Mouse (Mus musculus) liver, adult 2 months (tissue): ENCODE results near the gene Dip2c. TPM values are rescaled to one million over a fixed set of nuclear protein-coding genes. Genes with fewer than 3 reads are reported as not detected.

ENCODE experiments used
- DNase-seq: peaks from one replicate; pipeline ENCODE4 v3.0.0-alpha.2; 2011; ENCODE audit warnings: low read depth, low spot score; ENCODE audit errors: extremely low read depth
- H3K27ac ChIP-seq: fragments of 200-500 bp; replicated peaks from 2 replicates; pipeline ENCODE4 v1.5.1; 2012; ENCODE audit warnings: low read depth, mild to moderate bottlenecking, control low read depth, inconsistent platforms, low read length; ENCODE audit not compliant: insufficient read depth
- H3K27me3 ChIP-seq: fragments of 200-500 bp; 2 replicates; pipeline ENCODE4 v1.6.1; 2012; ENCODE audit warnings: mild to moderate bottlenecking, moderate library complexity, low read length, inconsistent platforms; ENCODE audit not compliant: control insufficient read depth, insufficient read depth
- H3K36me3 ChIP-seq: fragments of 200-500 bp; 2 replicates; pipeline ENCODE4 v1.6.1; 2012; ENCODE audit warnings: low read length, inconsistent platforms; ENCODE audit not compliant: control insufficient read depth, insufficient read depth
- H3K4me1 ChIP-seq: fragments of 200-500 bp; 2 replicates; pipeline ENCODE4 v1.6.1; 2011; ENCODE audit warnings: low read length; ENCODE audit not compliant: control insufficient read depth, insufficient read depth
- H3K4me3 ChIP-seq: fragments of 200-500 bp; 2 replicates; pipeline ENCODE4 v1.5.1; 2011; ENCODE audit warnings: low read depth, mild to moderate bottlenecking, control low read depth, low read length, moderate library complexity; ENCODE audit not compliant: insufficient read depth
- H3K79me2 ChIP-seq: fragments of 200-500 bp; 2 replicates; pipeline ENCODE4 v1.6.1; 2012; ENCODE audit warnings: inconsistent platforms, mild to moderate bottlenecking, low read length, moderate library complexity; ENCODE audit not compliant: control insufficient read depth, insufficient read depth
- H3K9ac ChIP-seq: fragments of 200-500 bp; 2 replicates; pipeline ENCODE4 v1.6.1; 2012; ENCODE audit warnings: low read depth, mild to moderate bottlenecking, control low read depth, inconsistent platforms, low read length
- CTCF ChIP-seq: fragments of 200-500 bp; IDR thresholded peaks from 2 replicates; pipeline ENCODE4 v1.5.1; 2011; ENCODE audit warnings: low read depth, low read length, control low read depth
- POLR2A ChIP-seq: fragments of 200-500 bp; IDR thresholded peaks from 2 replicates; pipeline ENCODE4 v1.6.1; 2011; ENCODE audit warnings: low read length, control low read depth; ENCODE audit not compliant: insufficient read depth; ENCODE audit errors: extremely low read depth
- WGBS: fragments of 180-500 bp; shearing (Covaris S2); methylation state at CpG from one replicate; pipeline ENCODE4 v1.1.7; 2018; 5-methylcytosine and 5-hydroxymethylcytosine counted together
- polyA plus RNA-seq: library from polyadenylated mRNA; depleted of rRNA; stranded (reverse); fragments of >200 nt; gene quantifications from 2 replicates; pipeline ENCODE4 v1.2.3, GENCODE M21; 2012
- total RNA-seq: library from RNA; depleted of rRNA; stranded (reverse); fragments of >200 nt; gene quantifications from 2 replicates; pipeline ENCODE4 v1.2.3, GENCODE M21; 2014

Gene Dip2c
- total and polyA plus RNA-seq, 2 experiments = 4.7 to 10.7 TPM

DNA sequence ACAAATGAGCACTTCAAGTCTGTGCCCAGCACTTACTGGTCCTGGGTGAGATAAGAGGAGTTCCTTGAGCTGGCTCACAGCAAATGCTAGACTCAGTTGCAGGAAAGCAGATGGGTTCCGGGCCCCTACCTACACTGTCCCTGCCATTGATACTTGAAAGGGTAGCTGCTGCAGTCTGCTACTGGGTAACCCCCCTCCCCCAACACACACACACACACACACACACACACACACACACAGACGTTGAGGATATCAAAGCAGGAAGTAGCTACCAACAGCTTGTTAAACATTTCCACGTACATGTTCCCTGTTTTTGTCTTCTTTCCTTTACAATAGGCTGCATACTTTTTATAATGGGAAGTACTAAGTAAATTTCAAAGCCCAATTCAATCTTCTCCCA is 361.6 kb downstream of the Dip2c start:
- Histone ChIP-seq H3K4me1 (no peaks in the 10 kb centered on the region), H3K4me3 (no peak overlapping the region), H3K27me3 (no peaks in the 10 kb centered on the region), H3K36me3 (peaks cover 4% of the 10 kb centered on the region; the same call in 1 of the 2 replicates), H3K27ac (no peak overlapping the region), H3K9ac (no peak overlapping the region), H3K79me2 (no peaks in the 10 kb centered on the region)
- 64% methylated on average over 3 of the region's 3 CpGs for WGBS
- DNase-seq = no peak
- no peak for TF ChIP-seq CTCF
- no peak for TF ChIP-seq POLR2A

DNA sequence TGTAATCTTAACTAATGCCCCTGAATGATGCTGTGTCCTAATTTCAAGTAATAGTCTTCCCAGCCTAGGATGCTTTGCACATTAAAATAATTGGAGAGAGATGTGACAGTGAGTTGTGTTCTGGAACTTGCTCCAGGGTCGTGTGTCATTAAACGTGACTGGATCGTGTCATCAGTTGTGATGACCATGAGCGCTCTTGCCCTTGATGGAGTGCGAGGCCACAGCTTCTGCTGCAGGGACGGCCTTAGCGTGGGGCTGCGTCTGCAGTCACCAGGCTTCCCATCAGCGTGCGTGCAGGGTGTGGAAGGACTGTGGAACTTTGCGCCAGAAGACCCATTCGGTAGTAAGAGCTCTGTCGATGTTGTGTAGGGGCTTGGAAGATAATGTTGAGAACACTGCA is 372.4 kb downstream of the Dip2c start:
- no peak for TF ChIP-seq CTCF
- TF ChIP-seq POLR2A = no peak
- H3K4me3 ChIP-seq = no peak overlapping the region
- H3K36me3 ChIP-seq = peaks cover 6% of the 10 kb centered on the region
- WGBS = 94% methylated on average over 13 of the region's 13 CpGs
- no peaks in the 10 kb centered on the region for H3K79me2 ChIP-seq
- no peak overlapping the region for H3K27ac ChIP-seq
- H3K27me3 ChIP-seq = no peaks in the 10 kb centered on the region
- H3K9ac ChIP-seq = no peak overlapping the region
- H3K4me1 ChIP-seq = no peaks in the 10 kb centered on the region
- no peak for DNase-seq

DNA sequence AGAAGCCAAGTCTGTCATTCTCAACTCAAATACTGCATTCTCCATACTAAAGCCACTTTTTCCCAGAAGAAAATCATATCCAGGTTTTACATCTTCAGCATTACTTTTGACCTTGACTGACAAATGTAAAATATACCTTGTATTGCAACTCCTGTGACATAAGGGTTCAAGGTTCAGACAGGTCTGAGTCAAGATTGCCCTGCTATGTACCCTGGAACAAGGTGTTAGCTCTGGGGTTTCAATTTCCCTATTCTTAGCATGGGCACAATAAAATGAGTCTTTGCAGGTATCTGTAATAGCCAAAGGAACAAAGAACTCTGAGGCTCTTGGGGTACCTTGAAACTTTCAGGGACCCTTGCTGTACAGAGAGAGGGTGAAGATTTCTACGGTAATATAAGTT is 373.6 kb downstream of the Dip2c start:
- no peak for TF ChIP-seq CTCF
- TF ChIP-seq POLR2A = no peak
- H3K36me3 ChIP-seq = peaks cover 6% of the 10 kb centered on the region

DNA sequence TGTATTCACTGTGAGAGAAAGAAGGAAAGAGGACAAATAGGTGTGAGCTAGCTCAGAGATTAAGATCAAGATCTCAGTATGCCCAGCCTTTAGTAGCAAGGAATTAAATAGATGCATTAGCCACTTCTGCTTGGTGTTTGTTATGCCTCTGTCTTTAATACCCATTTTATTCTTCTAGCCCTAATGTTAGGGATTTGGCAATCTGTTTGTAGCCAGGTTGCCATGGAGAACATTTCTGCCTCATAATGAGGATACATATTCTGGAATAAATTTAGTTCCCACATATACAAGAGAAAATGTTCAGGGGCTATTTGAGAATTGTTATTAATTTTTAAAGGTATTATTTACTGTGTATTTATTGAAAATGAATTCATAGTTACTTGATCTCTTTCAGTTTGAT is 374.3 kb downstream of the Dip2c start:
- no peaks in the 10 kb centered on the region for H3K4me1 ChIP-seq
- no peak overlapping the region for H3K27ac ChIP-seq
- no peaks in the 10 kb centered on the region for H3K79me2 ChIP-seq
- TF ChIP-seq CTCF = no peak
- no peak for TF ChIP-seq POLR2A
- no peak for DNase-seq
- no peak overlapping the region for H3K4me3 ChIP-seq
- no peak overlapping the region for H3K9ac ChIP-seq
- H3K36me3 ChIP-seq = peaks cover 6% of the 10 kb centered on the region
- H3K27me3 ChIP-seq = no peaks in the 10 kb centered on the region

More for the DNA sequence above, 373.6 kb downstream of the Dip2c start:
- H3K4me1 ChIP-seq = no peaks in the 10 kb centered on the region
- no peaks in the 10 kb centered on the region for H3K27me3 ChIP-seq
- H3K79me2 ChIP-seq = no peaks in the 10 kb centered on the region
- H3K27ac ChIP-seq = no peak overlapping the region
- 98% methylated on average over 1 of the region's 1 CpGs for WGBS
- no peak overlapping the region for H3K4me3 ChIP-seq
- no peak for DNase-seq
- no peak overlapping the region for H3K9ac ChIP-seq

DNA sequence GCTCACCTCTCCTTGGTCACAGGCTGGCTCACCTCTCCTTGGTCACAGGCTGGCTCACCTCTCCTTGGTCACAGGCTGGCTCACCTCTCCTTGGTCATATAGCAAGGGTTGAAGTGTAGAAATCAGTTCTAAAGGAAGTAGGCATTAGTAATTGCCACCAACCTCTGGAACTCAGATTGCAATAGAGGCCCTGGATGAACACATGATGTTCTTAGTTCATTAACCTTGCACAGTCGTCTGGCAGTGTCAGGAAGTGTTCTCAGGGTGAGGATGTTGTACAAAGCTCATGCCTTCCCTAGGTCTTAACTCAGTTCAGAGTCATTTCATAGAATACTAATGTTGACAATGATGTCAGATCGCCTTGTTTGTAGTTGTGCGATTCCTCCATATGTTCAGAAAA is 376.7 kb downstream of the Dip2c start:
- H3K27me3 ChIP-seq = no peaks in the 10 kb centered on the region
- WGBS = 86% methylated on average over 3 of the region's 3 CpGs
- no peak overlapping the region for H3K4me3 ChIP-seq
- H3K79me2 ChIP-seq = no peaks in the 10 kb centered on the region
- H3K27ac ChIP-seq = no peak overlapping the region
- TF ChIP-seq POLR2A = no peak
- TF ChIP-seq CTCF = no peak
- no peaks in the 10 kb centered on the region for H3K4me1 ChIP-seq
- H3K36me3 ChIP-seq = peaks cover 9% of the 10 kb centered on the region; the same call in 1 of the 2 replicates
- H3K9ac ChIP-seq = no peak overlapping the region
- no peak for DNase-seq

DNA sequence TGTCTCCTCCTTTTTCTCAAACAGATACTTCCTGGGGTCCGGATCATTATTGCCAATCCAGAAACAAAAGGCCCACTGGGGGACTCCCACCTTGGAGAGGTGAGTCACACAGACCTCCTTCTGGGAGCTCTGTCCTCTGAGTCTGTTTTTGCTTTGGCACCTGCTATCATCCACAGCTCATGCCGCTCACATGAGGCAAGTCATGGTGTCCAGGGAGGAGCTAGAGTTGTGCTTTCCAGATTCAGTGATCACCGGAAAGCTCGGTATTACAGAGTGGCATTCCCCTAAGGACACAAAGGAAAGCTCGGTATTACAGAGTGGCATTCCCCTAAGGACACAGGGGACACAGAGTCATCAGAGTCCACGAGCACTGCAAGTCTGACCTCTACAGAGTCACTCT is 380.3 kb downstream of the Dip2c start:
- Histone ChIP-seq H3K9ac (no peak overlapping the region), H3K79me2 (no peaks in the 10 kb centered on the region), H3K36me3 (peaks cover 24% of the 10 kb centered on the region), H3K27ac (no peak overlapping the region), H3K4me3 (no peak overlapping the region), H3K4me1 (no peaks in the 10 kb centered on the region), H3K27me3 (no peaks in the 10 kb centered on the region)
- no peak for TF ChIP-seq CTCF
- TF ChIP-seq POLR2A = no peak
- WGBS = 97% methylated on average over 6 of the region's 6 CpGs
- no peak for DNase-seq
